ENCODE assay signal across 8 mouse cellular contexts in the genomic region with DNA sequence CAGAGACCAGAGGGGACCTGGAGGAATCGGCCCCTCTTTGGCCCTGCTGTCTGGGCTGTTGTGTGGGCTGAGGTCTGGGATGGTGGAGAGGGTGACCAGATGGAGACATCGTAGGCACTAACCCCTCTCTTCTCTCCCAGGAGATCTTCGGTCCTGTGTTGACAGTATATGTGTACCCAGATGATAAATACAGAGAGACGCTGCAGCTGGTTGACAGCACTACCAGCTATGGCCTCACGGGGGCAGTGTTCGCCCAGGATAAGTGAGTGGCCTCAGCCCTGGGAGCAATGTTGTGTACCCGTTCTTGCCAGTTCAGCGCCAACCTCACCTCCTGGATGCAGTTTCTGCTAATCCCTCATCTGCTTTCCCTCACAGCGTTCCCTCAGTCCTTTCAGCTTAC. TPM values are rescaled to one million over a fixed set of nuclear protein-coding genes. Genes with fewer than 3 reads are reported as not detected.
DNase-seq lines count a peak whose midpoint lies in the region; ATAC-seq and TF ChIP-seq lines count a peak whose summit lies in the region.

No protein-coding gene starts in this region.

- peaks cover 17% of the 10 kb centered on the region for H3K4me1 ChIP-seq in bone marrow macrophage, adult 2 months (ENCODE audit: control insufficient read depth, insufficient read depth, low read length)
- peaks cover 8% of the 10 kb centered on the region for H3K4me1 ChIP-seq in embryonic facial prominence, embryonic 14.5 days (ENCODE audit: control insufficient read depth, insufficient read depth, low read length)
- H3K4me1 ChIP-seq in heart, postnatal 0 days (ENCODE audit: control insufficient read depth, insufficient read depth): no peaks in the 10 kb centered on the region

- DNase-seq in ES-CJ7 (ENCODE audit: low read depth, low spot score): peak; percentile 79
- peak; percentile 79 for DNase-seq in embryonic facial prominence, embryonic 14.5 days (ENCODE audit: low spot score)
- DNase-seq in heart, postnatal 0 days (ENCODE audit: low spot score): peak; percentile 36
- peak; percentile 59 for DNase-seq in layer of hippocampus, adult 9-11 months
- peak; percentile 67 for DNase-seq in right cerebral cortex, postnatal 25 days
- peak; percentile 67 to 72 for DNase-seq in urinary bladder, postnatal 36 days (ENCODE audit: low spot score in 2 of 2)

- 0 out of 2 replicates have a peak, but pooled peaks have one; percentile 23 for ATAC-seq in embryonic facial prominence, embryonic 14.5 days (ENCODE audit: low read depth)
- ATAC-seq in heart, postnatal 0 days (ENCODE audit: insufficient read depth, low read depth): no peak
- ATAC-seq in megakaryocyte, adult 5-6 weeks (ENCODE audit: poor library complexity, severe bottlenecking): peak; percentile 67

- H3K27me3 ChIP-seq in embryonic facial prominence, embryonic 14.5 days (replicated peaks; ENCODE audit: control insufficient read depth, insufficient read depth, low read length): peaks cover 18% of the 10 kb centered on the region
- H3K27me3 ChIP-seq in heart, postnatal 0 days (ENCODE audit: control insufficient read depth, insufficient read depth, low read length): 0 out of 2 replicates have a peak, but pooled peaks cover 7% of the 10 kb centered on the region

- TF ChIP-seq CTCF in bone marrow macrophage, adult 2 months (IDR thresholded peaks at IDR 0.05; ENCODE audit: low read depth, low read length): peak; percentile 73
- peak; percentile 92 for TF ChIP-seq CTCF in heart, postnatal 0 days (IDR thresholded peaks at IDR 0.05; ENCODE audit: low read depth)

- no peak overlapping the region for H3K4me3 ChIP-seq in bone marrow macrophage, adult 2 months (ENCODE audit: insufficient read depth, low read length)
- no peak overlapping the region for H3K4me3 ChIP-seq in embryonic facial prominence, embryonic 14.5 days (ENCODE audit: low read depth, low read length)
- H3K4me3 ChIP-seq in heart, postnatal 0 days (ENCODE audit: low read depth, low read length): no peak overlapping the region

- WGBS in embryonic facial prominence, embryonic 14.5 days: 14% methylated on average over 9 of the region's 9 CpGs
- WGBS in heart, postnatal 0 days: 19% methylated on average over 9 of the region's 9 CpGs

- no peak overlapping the region for H3K9ac ChIP-seq in embryonic facial prominence, embryonic 14.5 days (ENCODE audit: low read depth, low read length)
- no peak overlapping the region for H3K9ac ChIP-seq in heart, postnatal 0 days (replicated peaks; ENCODE audit: low read depth, low read length)

- H3K27ac ChIP-seq in bone marrow macrophage, adult 2 months (ENCODE audit: insufficient read depth, low read depth, low read length): no peak overlapping the region
- H3K27ac ChIP-seq in embryonic facial prominence, embryonic 14.5 days (replicated peaks; ENCODE audit: low read depth, low read length): no peak overlapping the region
- H3K27ac ChIP-seq in heart, postnatal 0 days (ENCODE audit: low read depth): no peak overlapping the region

- no peak for TF ChIP-seq POLR2A in bone marrow macrophage, adult 2 months (IDR thresholded peaks at IDR 0.05; ENCODE audit: borderline replicate concordance, low read depth, low read length)

- H3K4me2 ChIP-seq in embryonic facial prominence, embryonic 14.5 days (ENCODE audit: low read depth, low read length): no peak overlapping the region
- no peak overlapping the region for H3K4me2 ChIP-seq in heart, postnatal 0 days (ENCODE audit: low read depth, low read length)

- H3K36me3 ChIP-seq in embryonic facial prominence, embryonic 14.5 days (ENCODE audit: control insufficient read depth, insufficient read depth, low read length): peaks cover 35% of the 10 kb centered on the region
- H3K36me3 ChIP-seq in heart, postnatal 0 days (replicated peaks; ENCODE audit: control insufficient read depth, insufficient read depth, low read length): peaks cover 15% of the 10 kb centered on the region; the same call in 1 of the 2 replicates

- no peaks in the 10 kb centered on the region for H3K9me3 ChIP-seq in embryonic facial prominence, embryonic 14.5 days (ENCODE audit: control insufficient read depth, low read length)
- no peaks in the 10 kb centered on the region for H3K9me3 ChIP-seq in heart, postnatal 0 days (replicated peaks; ENCODE audit: control insufficient read depth, low read length)

- no peak for TF ChIP-seq EP300 in heart, postnatal 0 days (IDR thresholded peaks at IDR 0.05; ENCODE audit: low read depth)

RNA-seq across cellular contexts. Expression of gene Tas1r2, which starts 9.4 kb away (rescaled TPM):
- polyA plus RNA-seq in bone marrow macrophage, adult 2 months (2012; ENCODE audit: insufficient read depth, insufficient read length, missing spikeins): not detected in 2 replicates
- not detected in 2 replicates for polyA plus RNA-seq in embryonic facial prominence, embryonic 14.5 days (2014; fragmentation: Nextera tagmentation; extraction: Ambion mirVana)
- not detected in 2 replicates for total RNA-seq in heart, postnatal 0 days (2014; rRNA removed; ENCODE audit: low replicate concordance)
- not detected in 2 replicates for polyA plus RNA-seq in heart, postnatal 0 days (2015; fragmentation: Nextera tagmentation; extraction: Ambion mirVana)
- not detected in 2 replicates for total RNA-seq in megakaryocyte, adult 5-6 weeks (2015)
- not detected in 2 replicates for total RNA-seq in megakaryocyte, adult 5-6 weeks (2017)

RNA-seq across cellular contexts. Expression of gene Aldh4a1, which starts 21.3 kb away (rescaled TPM):
- polyA plus RNA-seq in bone marrow macrophage, adult 2 months (2012; ENCODE audit: insufficient read depth, insufficient read length, missing spikeins): 13.3 and 13.8 TPM in 2 replicates
- 21.1 and 23.9 TPM in 2 replicates for polyA plus RNA-seq in embryonic facial prominence, embryonic 14.5 days (2014; fragmentation: Nextera tagmentation; extraction: Ambion mirVana)
- 47.7 and 53.7 TPM in 2 replicates for total RNA-seq in heart, postnatal 0 days (2014; rRNA removed; ENCODE audit: low replicate concordance)
- polyA plus RNA-seq in heart, postnatal 0 days (2015; fragmentation: Nextera tagmentation; extraction: Ambion mirVana): 21.7 and 24.9 TPM in 2 replicates
- total RNA-seq in megakaryocyte, adult 5-6 weeks (2015): 4.9 and 5.7 TPM in 2 replicates
- 5.8 and 8.9 TPM in 2 replicates for total RNA-seq in megakaryocyte, adult 5-6 weeks (2017)

RNA-seq across cellular contexts. Expression of gene Gm21969, which starts 41.0 kb away (rescaled TPM):
- polyA plus RNA-seq in bone marrow macrophage, adult 2 months (2012; ENCODE audit: insufficient read depth, insufficient read length, missing spikeins): not detected in 2 replicates
- not detected in 2 replicates for polyA plus RNA-seq in embryonic facial prominence, embryonic 14.5 days (2014; fragmentation: Nextera tagmentation; extraction: Ambion mirVana)
- not detected in 2 replicates for total RNA-seq in heart, postnatal 0 days (2014; rRNA removed; ENCODE audit: low replicate concordance)
- not detected in 2 replicates for polyA plus RNA-seq in heart, postnatal 0 days (2015; fragmentation: Nextera tagmentation; extraction: Ambion mirVana)
- total RNA-seq in megakaryocyte, adult 5-6 weeks (2015): not detected in 2 replicates
- not detected in 2 replicates for total RNA-seq in megakaryocyte, adult 5-6 weeks (2017)
